Mouse (Mus musculus) liver, adult 2 months (tissue): ENCODE data around the gene Itgb3. TPM values are rescaled to one million over a fixed set of nuclear protein-coding genes. Genes with fewer than 3 reads are reported as not detected.

Experiments used
- DNase-seq: peaks from one replicate; pipeline ENCODE4 v3.0.0-alpha.2; 2011; ENCODE audit warnings: low read depth, low spot score; ENCODE audit errors: extremely low read depth
- H3K27ac ChIP-seq: fragments of 200-500 bp; replicated peaks from 2 replicates; pipeline ENCODE4 v1.5.1; 2012; ENCODE audit warnings: low read depth, mild to moderate bottlenecking, control low read depth, inconsistent platforms, low read length; ENCODE audit not compliant: insufficient read depth
- H3K27me3 ChIP-seq: fragments of 200-500 bp; 2 replicates; pipeline ENCODE4 v1.6.1; 2012; ENCODE audit warnings: mild to moderate bottlenecking, moderate library complexity, low read length, inconsistent platforms; ENCODE audit not compliant: control insufficient read depth, insufficient read depth
- H3K36me3 ChIP-seq: fragments of 200-500 bp; 2 replicates; pipeline ENCODE4 v1.6.1; 2012; ENCODE audit warnings: low read length, inconsistent platforms; ENCODE audit not compliant: control insufficient read depth, insufficient read depth
- H3K4me1 ChIP-seq: fragments of 200-500 bp; 2 replicates; pipeline ENCODE4 v1.6.1; 2011; ENCODE audit warnings: low read length; ENCODE audit not compliant: control insufficient read depth, insufficient read depth
- H3K4me3 ChIP-seq: fragments of 200-500 bp; 2 replicates; pipeline ENCODE4 v1.5.1; 2011; ENCODE audit warnings: low read depth, mild to moderate bottlenecking, control low read depth, low read length, moderate library complexity; ENCODE audit not compliant: insufficient read depth
- H3K79me2 ChIP-seq: fragments of 200-500 bp; 2 replicates; pipeline ENCODE4 v1.6.1; 2012; ENCODE audit warnings: inconsistent platforms, mild to moderate bottlenecking, low read length, moderate library complexity; ENCODE audit not compliant: control insufficient read depth, insufficient read depth
- H3K9ac ChIP-seq: fragments of 200-500 bp; 2 replicates; pipeline ENCODE4 v1.6.1; 2012; ENCODE audit warnings: low read depth, mild to moderate bottlenecking, control low read depth, inconsistent platforms, low read length
- CTCF ChIP-seq: fragments of 200-500 bp; IDR thresholded peaks from 2 replicates; pipeline ENCODE4 v1.5.1; 2011; ENCODE audit warnings: low read depth, low read length, control low read depth
- POLR2A ChIP-seq: fragments of 200-500 bp; IDR thresholded peaks from 2 replicates; pipeline ENCODE4 v1.6.1; 2011; ENCODE audit warnings: low read length, control low read depth; ENCODE audit not compliant: insufficient read depth; ENCODE audit errors: extremely low read depth
- WGBS: fragments of 180-500 bp; shearing (Covaris S2); methylation state at CpG from one replicate; pipeline ENCODE4 v1.1.7; 2018; 5-methylcytosine and 5-hydroxymethylcytosine counted together
- polyA plus RNA-seq: library from polyadenylated mRNA; depleted of rRNA; stranded (reverse); fragments of >200 nt; gene quantifications from 2 replicates; pipeline ENCODE4 v1.2.3, GENCODE M21; 2012
- total RNA-seq: library from RNA; depleted of rRNA; stranded (reverse); fragments of >200 nt; gene quantifications from 2 replicates; pipeline ENCODE4 v1.2.3, GENCODE M21; 2014

Gene Itgb3
- total and polyA plus RNA-seq, 2 experiments = 1.5 to 2.1 TPM

- H3K79me2 ChIP-seq = no peaks in the 10 kb centered on the region
- H3K27me3 ChIP-seq = no peaks in the 10 kb centered on the region
- no peaks in the 10 kb centered on the region for H3K36me3 ChIP-seq
- H3K4me3 ChIP-seq = no peak overlapping the region; the same call in 1 of the 2 replicates
- H3K27ac ChIP-seq = no peak overlapping the region
- H3K9ac ChIP-seq = no peak overlapping the region
- WGBS = 68% methylated on average over 4 of the region's 4 CpGs
- H3K4me1 ChIP-seq = no peaks in the 10 kb centered on the region; the same call in 1 of the 2 replicates
- no peak for DNase-seq
- TF ChIP-seq POLR2A = no peak
Observed at GRCm38 (mm10) chr11:104609733-104610132, 1.9 kb downstream of the Itgb3 start.

- no peak for TF ChIP-seq POLR2A
- Histone ChIP-seq H3K27me3 (no peaks in the 10 kb centered on the region), H3K9ac (no peak overlapping the region), H3K4me3 (no peak overlapping the region), H3K27ac (no peak overlapping the region), H3K79me2 (no peaks in the 10 kb centered on the region), H3K4me1 (no peaks in the 10 kb centered on the region; the same call in 1 of the 2 replicates), H3K36me3 (no peaks in the 10 kb centered on the region)
- 44% methylated on average over 4 of the region's 4 CpGs for WGBS
- no peak for DNase-seq
Observed at GRCm38 (mm10) chr11:104611579-104612151, 3.9 kb downstream of the Itgb3 start.

- no peaks in the 10 kb centered on the region for H3K36me3 ChIP-seq
- no peak overlapping the region for H3K9ac ChIP-seq
- WGBS = 76% methylated on average over 10 of the region's 10 CpGs
- H3K27ac ChIP-seq = no peak overlapping the region
- no peak for TF ChIP-seq CTCF
- TF ChIP-seq POLR2A = no peak
- no peak for DNase-seq
- H3K4me3 ChIP-seq = no peak overlapping the region
- H3K79me2 ChIP-seq = no peaks in the 10 kb centered on the region
- no peaks in the 10 kb centered on the region; the same call in 1 of the 2 replicates for H3K4me1 ChIP-seq
- H3K27me3 ChIP-seq = no peaks in the 10 kb centered on the region
Observed at GRCm38 (mm10) chr11:104613551-104613950, 5.8 kb downstream of the Itgb3 start.

- H3K9ac ChIP-seq = no peak overlapping the region
- no peaks in the 10 kb centered on the region for H3K36me3 ChIP-seq
- no peaks in the 10 kb centered on the region for H3K27me3 ChIP-seq
- no peaks in the 10 kb centered on the region for H3K4me1 ChIP-seq
- H3K79me2 ChIP-seq = no peaks in the 10 kb centered on the region
- WGBS = 78% methylated on average over 2 of the region's 2 CpGs
- no peak overlapping the region for H3K27ac ChIP-seq
- no peak for DNase-seq
- no peak overlapping the region for H3K4me3 ChIP-seq
- TF ChIP-seq POLR2A = no peak
- TF ChIP-seq CTCF = no peak
Observed at GRCm38 (mm10) chr11:104614130-104614529, 6.3 kb downstream of the Itgb3 start.

- no peak overlapping the region for H3K4me3 ChIP-seq
- TF ChIP-seq CTCF (no peak), POLR2A (no peak)
- no peak overlapping the region for H3K9ac ChIP-seq
- no peak overlapping the region for H3K27ac ChIP-seq
- H3K36me3 ChIP-seq = no peaks in the 10 kb centered on the region
- H3K79me2 ChIP-seq = no peaks in the 10 kb centered on the region
- no peaks in the 10 kb centered on the region for H3K4me1 ChIP-seq
- no peak for DNase-seq
- 77% methylated on average over 5 of the region's 5 CpGs for WGBS
- H3K27me3 ChIP-seq = no peaks in the 10 kb centered on the region
Observed at GRCm38 (mm10) chr11:104616182-104616581, 8.4 kb downstream of the Itgb3 start.

- Histone ChIP-seq H3K9ac (no peak overlapping the region), H3K79me2 (no peaks in the 10 kb centered on the region), H3K36me3 (no peaks in the 10 kb centered on the region), H3K4me3 (no peak overlapping the region), H3K27ac (peak overlapping the region; percentile 47), H3K4me1 (no peaks in the 10 kb centered on the region), H3K27me3 (no peaks in the 10 kb centered on the region)
- peak; percentile 17 for DNase-seq
- TF ChIP-seq POLR2A (no peak), CTCF (no peak)
- WGBS = 64% methylated on average over 6 of the region's 6 CpGs
Observed at GRCm38 (mm10) chr11:104618638-104619076, 10.9 kb downstream of the Itgb3 start.
